In the genomic region with DNA sequence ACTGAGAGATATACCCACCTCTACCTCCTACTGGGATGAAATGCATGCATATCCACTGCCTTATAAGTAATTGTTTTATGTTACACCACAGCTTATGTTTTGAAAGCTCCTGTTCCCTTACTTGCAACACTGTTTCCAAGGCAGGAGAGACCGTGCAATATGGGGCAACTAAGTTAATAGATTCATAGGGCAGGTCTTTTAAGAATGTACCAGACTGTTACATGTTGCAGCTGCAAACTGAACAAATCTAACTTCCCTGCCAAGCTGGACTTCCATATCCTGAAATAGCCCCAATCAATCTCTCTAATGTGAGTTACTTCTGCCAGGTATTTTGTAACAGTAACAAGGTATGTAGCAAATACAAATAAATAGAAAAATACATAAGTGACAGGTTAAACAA, we compare ENCODE assay signal across 26 mouse cellular contexts.
"Had no signal": no experiment of that assay in that cellular context is flagged by ENCODE, and none has a peak within 500 bp of the region (broad histone marks: within the 10 kb centered on the region; RNA-seq: fewer than 3 reads in every experiment).

No protein-coding gene starts in this region.

- H3K9me3 ChIP-seq: heart, embryonic 10.5 days; heart, embryonic 13.5 days; heart, embryonic 15.5 days; hindbrain, embryonic 13.5 days; hindbrain, embryonic 15.5 days; limb, embryonic 10.5 days; limb, embryonic 12.5 days; liver, embryonic 12.5 days had no signal

- H3K4me1 ChIP-seq: heart, embryonic 10.5 days; heart, embryonic 13.5 days; heart, embryonic 15.5 days; hindbrain, embryonic 13.5 days; hindbrain, embryonic 15.5 days; limb, embryonic 10.5 days; limb, embryonic 12.5 days; liver, embryonic 12.5 days had no signal

- H3K27ac ChIP-seq: gastrocnemius, adult 2 months; heart, embryonic 10.5 days; heart, embryonic 13.5 days; heart, embryonic 15.5 days; hindbrain, embryonic 13.5 days; hindbrain, embryonic 15.5 days; hindbrain, postnatal 0 days; layer of hippocampus, adult 2 months; left cerebral cortex, adult 2 months; limb, embryonic 10.5 days; limb, embryonic 12.5 days; liver, embryonic 12.5 days; liver, embryonic 14.5 days had no signal

- H3K4me3 ChIP-seq: gastrocnemius, adult 2 months; heart, embryonic 10.5 days; heart, embryonic 13.5 days; heart, embryonic 15.5 days; hindbrain, embryonic 13.5 days; hindbrain, embryonic 15.5 days; layer of hippocampus, adult 2 months; left cerebral cortex, adult 2 months; limb, embryonic 10.5 days; limb, embryonic 12.5 days; liver, embryonic 12.5 days had no signal

- H3K4me2 ChIP-seq: heart, embryonic 13.5 days; heart, embryonic 15.5 days; hindbrain, embryonic 13.5 days; hindbrain, embryonic 15.5 days; limb, embryonic 12.5 days; liver, embryonic 12.5 days had no signal

- H3K27me3 ChIP-seq: heart, embryonic 13.5 days; heart, embryonic 15.5 days; hindbrain, embryonic 13.5 days; hindbrain, embryonic 15.5 days; limb, embryonic 12.5 days; liver, embryonic 12.5 days had no signal

- H3K36me3 ChIP-seq: heart, embryonic 10.5 days; heart, embryonic 13.5 days; heart, embryonic 15.5 days; hindbrain, embryonic 13.5 days; hindbrain, embryonic 15.5 days; limb, embryonic 10.5 days; limb, embryonic 12.5 days; liver, embryonic 12.5 days had no signal

- H3K9ac ChIP-seq: heart, embryonic 13.5 days; heart, embryonic 15.5 days; hindbrain, embryonic 13.5 days; hindbrain, embryonic 15.5 days; limb, embryonic 12.5 days; liver, embryonic 12.5 days; liver, embryonic 14.5 days had no signal

- DNase-seq: gastrocnemius, adult 2 months; gastrocnemius, postnatal 10 days; gastrocnemius, postnatal 25 days; heart, adult 18-20 months; heart, postnatal 14 days; heart, postnatal 36 days; kidney, adult 11 months; kidney, adult 2 months; kidney, adult 9 months; kidney, postnatal 10 days; kidney, postnatal 25 days; kidney, postnatal 4 days; liver had no signal

- ATAC-seq: hindbrain, postnatal 0 days; intestine, embryonic 16.5 days; liver, embryonic 12.5 days had no signal
